Mouse (Mus musculus): Measurements from ENCODE around the gene Atf7. TPM values are rescaled to one million over a fixed set of nuclear protein-coding genes. Genes with fewer than 3 reads are reported as not detected.

The Atf7 gene
- 54.5 and 64.2 TPM in 2 replicates for total RNA-seq (2023)

GRCm38 (mm10) chr15:102624970-102625686, at the start of gene Atf7, which contains the start of gene Gm28047:
Gene Atf7 (minus strand): TSS chr15:102625464.
Gene Gm28047 (minus strand): TSS chr15:102625067.

GRCm38 (mm10) chr15:102672215-102673071, 47.2 kb upstream of the Atf7 start, which contains the start of gene Atp5g2:
Gene Atp5g2 (minus strand): TSS chr15:102672352.

GRCm38 (mm10) chr15:102524892-102525485, 100.3 kb downstream of the Atf7 start, which contains the start of gene Npff:
Gene Npff (minus strand): TSS chr15:102524942.

GRCm38 (mm10) chr15:102517976-102518858, 107.0 kb downstream of the Atf7 start, which contains the start of gene Tarbp2:
Gene Tarbp2 (plus strand): TSS chr15:102518192.

GRCm38 (mm10) chr15:102516728-102517404, 108.4 kb downstream of the Atf7 start, which contains the start of gene Map3k12:
Gene Map3k12 (minus strand): TSS chr15:102517064.

GRCm38 (mm10) chr15:102503447-102503846, 121.8 kb downstream of the Atf7 start, which contains the start of gene Gm10337:
Gene Gm10337 (plus strand): TSS chr15:102503722.

Other genes with a start within 250 kb of the Atf7 start
- 125 and 138 TPM in 2 replicates for gene Sp1, start 219.3 kb downstream of the Atf7 start, total RNA-seq (2023)
- 0.48 TPM in 1 of 2 replicates, not detected in the other for gene Amhr2, start 180.1 kb downstream of the Atf7 start, total RNA-seq (2023)
- 422 and 441 TPM in 2 replicates for gene Prr13, start 166.4 kb downstream of the Atf7 start, total RNA-seq (2023)
- 501 and 530 TPM in 2 replicates for gene Pcbp2, start 154.9 kb downstream of the Atf7 start, total RNA-seq (2023)
- gene Gm10337, start 121.7 kb downstream of the Atf7 start, total RNA-seq (2023), result 11.3 TPM in 1 of 2 replicates, not detected in the other
- 0.22 and 0.23 TPM in 2 replicates for gene Map3k12, start 108.4 kb downstream of the Atf7 start, total RNA-seq (2023)
- 12.6 and 21.3 TPM in 2 replicates for gene Tarbp2, start 107.3 kb downstream of the Atf7 start, total RNA-seq (2023)
- gene Npff, start 100.5 kb downstream of the Atf7 start, total RNA-seq (2023), result 3.7 and 6.9 TPM in 2 replicates
- 3.2 TPM in 1 of 2 replicates, not detected in the other for gene Gm28047, start 397 bp downstream of the Atf7 start, total RNA-seq (2023)
- gene Atp5g2, start 46.9 kb upstream of the Atf7 start, total RNA-seq (2023), result 1.8 and 2.9 TPM in 2 replicates
- gene Calcoco1, start 96.7 kb upstream of the Atf7 start, total RNA-seq (2023), result 23.0 and 24.0 TPM in 2 replicates